Comparison of ENCODE assay signal across 27 mouse cellular contexts in genomic region chr4:89405624-89406167, GRCm38 (mm10).
"Had no signal": no experiment of that assay in that cellular context is flagged by ENCODE, and none has a peak within 500 bp of the region (broad histone marks: within the 10 kb centered on the region; RNA-seq: fewer than 3 reads in every experiment).

No protein-coding gene starts in this region.

- H3K9ac ChIP-seq: embryonic facial prominence, embryonic 12.5 days; embryonic facial prominence, embryonic 13.5 days; embryonic facial prominence, embryonic 15.5 days; forebrain, embryonic 12.5 days; forebrain, embryonic 13.5 days; forebrain, embryonic 15.5 days; forebrain, postnatal 0 days had no signal

- H3K27ac ChIP-seq: embryonic facial prominence, embryonic 10.5 days; embryonic facial prominence, embryonic 12.5 days; embryonic facial prominence, embryonic 13.5 days; embryonic facial prominence, embryonic 15.5 days; forebrain, embryonic 10.5 days; forebrain, embryonic 12.5 days; forebrain, embryonic 13.5 days; forebrain, embryonic 15.5 days; gastrocnemius, adult 2 months; heart, adult 2 months had no signal

- ATAC-seq: forebrain, embryonic 13.5 days; forebrain, embryonic 14.5 days; forebrain, embryonic 15.5 days; forebrain, embryonic 16.5 days; forebrain, postnatal 0 days had no signal

- H3K9me3 ChIP-seq: embryonic facial prominence, embryonic 10.5 days; embryonic facial prominence, embryonic 12.5 days; embryonic facial prominence, embryonic 13.5 days; embryonic facial prominence, embryonic 15.5 days; forebrain, embryonic 10.5 days; forebrain, embryonic 12.5 days; forebrain, embryonic 13.5 days; forebrain, embryonic 15.5 days had no signal

- H3K27me3 ChIP-seq: embryonic facial prominence, embryonic 12.5 days; embryonic facial prominence, embryonic 13.5 days; embryonic facial prominence, embryonic 15.5 days; forebrain, embryonic 12.5 days; forebrain, embryonic 13.5 days; forebrain, embryonic 15.5 days had no signal

- H3K36me3 ChIP-seq: embryonic facial prominence, embryonic 10.5 days; embryonic facial prominence, embryonic 12.5 days; embryonic facial prominence, embryonic 13.5 days; embryonic facial prominence, embryonic 15.5 days; forebrain, embryonic 10.5 days; forebrain, embryonic 12.5 days; forebrain, embryonic 15.5 days had no signal

- H3K4me2 ChIP-seq: embryonic facial prominence, embryonic 12.5 days; embryonic facial prominence, embryonic 13.5 days; embryonic facial prominence, embryonic 15.5 days; forebrain, embryonic 12.5 days; forebrain, embryonic 13.5 days; forebrain, embryonic 15.5 days had no signal

- H3K4me3 ChIP-seq: embryonic facial prominence, embryonic 10.5 days; embryonic facial prominence, embryonic 12.5 days; embryonic facial prominence, embryonic 13.5 days; embryonic facial prominence, embryonic 15.5 days; erythroblast, embryonic 14.5 days; forebrain, embryonic 10.5 days; forebrain, embryonic 12.5 days; forebrain, embryonic 13.5 days; forebrain, embryonic 15.5 days; gastrocnemius, adult 2 months; heart, adult 2 months had no signal

- DNase-seq: cerebellum, adult 9-10 months; cerebellum, adult 9-11 months; cerebellum, postnatal 10 days; cerebellum, postnatal 14 days; cerebellum, postnatal 25 days; cerebellum, postnatal 36 days; embryo, embryonic 11 days; forebrain, postnatal 0 days; gastrocnemius, adult 2 months; gastrocnemius, postnatal 10 days; gastrocnemius, postnatal 14 days; gastrocnemius, postnatal 25 days; gastrocnemius, postnatal 36 days; heart, adult 11 months; heart, adult 18-20 months; heart, adult 2 months had no signal

- H3K4me1 ChIP-seq: embryonic facial prominence, embryonic 10.5 days; embryonic facial prominence, embryonic 12.5 days; embryonic facial prominence, embryonic 13.5 days; embryonic facial prominence, embryonic 15.5 days; forebrain, embryonic 10.5 days; forebrain, embryonic 12.5 days; forebrain, embryonic 13.5 days; forebrain, embryonic 15.5 days had no signal
